Mouse (Mus musculus) retina, adult 2 months (tissue): ENCODE results near the gene Snx29.

Experiments used
- DNase-seq: peaks from one replicate; pipeline ENCODE4 v3.0.0-alpha.2; 2012; ENCODE audit warnings: low read depth, low spot score

Snx29 gene

GRCm38 (mm10) chr16:11407932-11408620 lies 85.4 kb downstream of the Snx29 start:
- no peak for DNase-seq

GRCm38 (mm10) chr16:11408726-11409125 lies 86.0 kb downstream of the Snx29 start:
- no peak for DNase-seq

GRCm38 (mm10) chr16:11414631-11415030 lies 91.9 kb downstream of the Snx29 start:
- DNase-seq: no peak

- DNase-seq: peak; percentile 39
Measured at GRCm38 (mm10) chr16:11418183-11418588, 95.5 kb downstream of the Snx29 start.

- DNase-seq: no peak
Measured at GRCm38 (mm10) chr16:11420311-11421080, 97.8 kb downstream of the Snx29 start.

GRCm38 (mm10) chr16:11422165-11422564 lies 99.5 kb downstream of the Snx29 start:
- no peak for DNase-seq

GRCm38 (mm10) chr16:11422889-11423610 lies 100.3 kb downstream of the Snx29 start:
- DNase-seq: no peak

- peak; percentile 49 for DNase-seq
Measured at GRCm38 (mm10) chr16:11423611-11424297, 101.0 kb downstream of the Snx29 start.

- no peak for DNase-seq
Measured at GRCm38 (mm10) chr16:11424568-11425145, 101.9 kb downstream of the Snx29 start.

- no peak for DNase-seq
Measured at GRCm38 (mm10) chr16:11425279-11425678, 102.6 kb downstream of the Snx29 start.

- no peak for DNase-seq
Measured at GRCm38 (mm10) chr16:11426810-11427537, 104.3 kb downstream of the Snx29 start.

- DNase-seq: no peak
Measured at GRCm38 (mm10) chr16:11429784-11430183, 107.1 kb downstream of the Snx29 start.

GRCm38 (mm10) chr16:11430520-11430919 lies 107.8 kb downstream of the Snx29 start:
- DNase-seq: no peak

- DNase-seq: no peak
Measured at GRCm38 (mm10) chr16:11433779-11434178, 111.1 kb downstream of the Snx29 start.

- DNase-seq: no peak
Measured at GRCm38 (mm10) chr16:11437641-11438040, 114.9 kb downstream of the Snx29 start.

GRCm38 (mm10) chr16:11439417-11439816 lies 116.7 kb downstream of the Snx29 start:
- DNase-seq: no peak

GRCm38 (mm10) chr16:11441616-11442015 lies 118.9 kb downstream of the Snx29 start:
- no peak for DNase-seq

- no peak for DNase-seq
Measured at GRCm38 (mm10) chr16:11442534-11442933, 119.8 kb downstream of the Snx29 start.

- no peak for DNase-seq
Measured at GRCm38 (mm10) chr16:11444626-11445025, 121.9 kb downstream of the Snx29 start.

GRCm38 (mm10) chr16:11446977-11447376 lies 124.3 kb downstream of the Snx29 start:
- DNase-seq: no peak

- DNase-seq: no peak
Measured at GRCm38 (mm10) chr16:11447905-11448304, 125.2 kb downstream of the Snx29 start.
